Mouse (Mus musculus): Measurements from ENCODE around the gene Arhgap28.
"Not testable (repeated sequence)": the region's sequence is repeated elsewhere in the genome, so short reads cannot be mapped to it uniquely, and the experiment has no call there.

Arhgap28 gene

GRCm38 (mm10) chr17:67866541-67867241 is 137.2 kb downstream of the Arhgap28 start:
- DNase-seq = no peak

- no peak for DNase-seq
Observed at GRCm38 (mm10) chr17:67866026-67866425, 137.9 kb downstream of the Arhgap28 start.

- no peak for DNase-seq
Observed at GRCm38 (mm10) chr17:67864912-67865311, 139.0 kb downstream of the Arhgap28 start.

- no peak for DNase-seq
Observed at GRCm38 (mm10) chr17:67864363-67864762, 139.6 kb downstream of the Arhgap28 start.

- DNase-seq = no peak
Observed at GRCm38 (mm10) chr17:67861744-67862535, 142.0 kb downstream of the Arhgap28 start.

- DNase-seq = no peak
Observed at GRCm38 (mm10) chr17:67861080-67861630, 142.8 kb downstream of the Arhgap28 start.

- not testable (repeated sequence) for DNase-seq
Observed at GRCm38 (mm10) chr17:67841494-67841893, 162.4 kb downstream of the Arhgap28 start.

GRCm38 (mm10) chr17:67838948-67839347 is 165.0 kb downstream of the Arhgap28 start:
- no peak for DNase-seq

- no peak for DNase-seq
Observed at GRCm38 (mm10) chr17:67837351-67838090, 166.4 kb downstream of the Arhgap28 start.

- no peak for DNase-seq
Observed at GRCm38 (mm10) chr17:67836146-67836895, 167.6 kb downstream of the Arhgap28 start.

GRCm38 (mm10) chr17:67827431-67827830 is 176.5 kb downstream of the Arhgap28 start:
- no peak for DNase-seq

- no peak for DNase-seq
Observed at GRCm38 (mm10) chr17:67816916-67817315, 187.0 kb downstream of the Arhgap28 start.

- DNase-seq = no peak
Observed at GRCm38 (mm10) chr17:67815720-67816119, 188.2 kb downstream of the Arhgap28 start.

- no peak for DNase-seq
Observed at GRCm38 (mm10) chr17:67813666-67814065, 190.3 kb downstream of the Arhgap28 start.

GRCm38 (mm10) chr17:67809171-67809570 is 194.7 kb downstream of the Arhgap28 start:
- no peak for DNase-seq
